Mouse (Mus musculus): Measurements from ENCODE around the gene Tmem150a. TPM values are rescaled to one million over a fixed set of nuclear protein-coding genes. Genes with fewer than 3 reads are reported as not detected.

The Tmem150a gene
- polyA plus RNA-seq, 1 experiment = 10.2 TPM

DNA sequence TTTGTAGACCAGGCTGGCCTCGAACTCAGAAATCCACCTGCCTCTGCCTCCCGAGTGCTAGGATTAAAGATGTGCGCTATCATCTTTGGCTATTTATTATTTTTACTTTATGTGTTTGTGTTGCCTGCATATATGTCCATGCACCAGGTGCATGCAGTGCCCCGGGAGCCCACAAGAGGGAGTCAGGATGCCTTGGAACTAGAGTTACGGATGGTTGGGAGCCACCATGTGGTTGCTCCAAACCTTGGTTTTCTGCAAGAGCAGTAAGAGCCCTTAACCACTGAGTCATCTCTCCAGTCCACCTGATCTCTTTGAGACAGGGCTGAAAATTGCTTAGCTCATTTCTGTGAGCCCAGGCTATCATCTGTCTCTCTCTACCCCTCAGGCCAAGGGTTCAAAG lies 51.9 kb downstream of the Tmem150a start:
- no peak overlapping the region for H3K27ac ChIP-seq (ENCODE audit: control insufficient read depth, insufficient read depth, low read depth, low read length, poor library complexity)
- no peak overlapping the region for H3K4me3 ChIP-seq (replicated peaks; ENCODE audit: control insufficient read depth, low read depth, low read length)
- TF ChIP-seq POLR2A (IDR thresholded peaks at IDR 0.05; ENCODE audit: borderline replicate concordance, control insufficient read depth, low read depth, low read length) = no peak
- TF ChIP-seq CTCF (IDR thresholded peaks at IDR 0.05; ENCODE audit: control insufficient read depth, insufficient read depth, low read length) = peak; percentile 97
- peaks cover 5% of the 10 kb centered on the region for H3K4me1 ChIP-seq (ENCODE audit: control insufficient read depth, insufficient read depth, low read length)
- WGBS = 1% methylated on average over 5 of the region's 5 CpGs

Other genes with a start within 250 kb of the Tmem150a start
- gene Atoh8, start 119.9 kb upstream of the Tmem150a start, polyA plus RNA-seq (2011; ENCODE audit: insufficient read depth, insufficient read length, low replicate concordance, missing spikeins) = 0.56 and 1.9 TPM in 2 replicates
- gene Sftpb, start 50.8 kb upstream of the Tmem150a start, polyA plus RNA-seq (2011; ENCODE audit: insufficient read depth, insufficient read length, low replicate concordance, missing spikeins) = not detected in 2 replicates
- gene Usp39, start 10.3 kb upstream of the Tmem150a start, polyA plus RNA-seq (2011; ENCODE audit: insufficient read depth, insufficient read length, low replicate concordance, missing spikeins) = 30.0 and 53.7 TPM in 2 replicates
- gene 0610030E20Rik, start 8.1 kb upstream of the Tmem150a start, polyA plus RNA-seq (2011; ENCODE audit: insufficient read depth, insufficient read length, low replicate concordance, missing spikeins) = 12.9 and 21.8 TPM in 2 replicates
- 62.6 and 104 TPM in 2 replicates for gene Rnf181, start 11.5 kb downstream of the Tmem150a start, polyA plus RNA-seq (2011; ENCODE audit: insufficient read depth, insufficient read length, low replicate concordance, missing spikeins)
- 80.8 and 96.2 TPM in 2 replicates for gene Vamp5, start 25.0 kb downstream of the Tmem150a start, polyA plus RNA-seq (2011; ENCODE audit: insufficient read depth, insufficient read length, low replicate concordance, missing spikeins)
- gene Vamp8, start 35.3 kb downstream of the Tmem150a start, polyA plus RNA-seq (2011; ENCODE audit: insufficient read depth, insufficient read length, low replicate concordance, missing spikeins) = 483 and 542 TPM in 2 replicates
- 2.6 and 8.1 TPM in 2 replicates for gene Ggcx, start 58.9 kb downstream of the Tmem150a start, polyA plus RNA-seq (2011; ENCODE audit: insufficient read depth, insufficient read length, low replicate concordance, missing spikeins)
- 69.9 and 85.8 TPM in 2 replicates for gene Mat2a, start 84.1 kb downstream of the Tmem150a start, polyA plus RNA-seq (2011; ENCODE audit: insufficient read depth, insufficient read length, low replicate concordance, missing spikeins)
- not detected in 2 replicates for gene Sh2d6, start 166.3 kb downstream of the Tmem150a start, polyA plus RNA-seq (2011; ENCODE audit: insufficient read depth, insufficient read length, low replicate concordance, missing spikeins)
- 16.4 and 60.4 TPM in 2 replicates for gene Capg, start 188.9 kb downstream of the Tmem150a start, polyA plus RNA-seq (2011; ENCODE audit: insufficient read depth, insufficient read length, low replicate concordance, missing spikeins)
- 2.7 and 5.2 TPM in 2 replicates for gene Elmod3, start 243.0 kb downstream of the Tmem150a start, polyA plus RNA-seq (2011; ENCODE audit: insufficient read depth, insufficient read length, low replicate concordance, missing spikeins)
- 1.3 and 4.0 TPM in 2 replicates for gene Retsat, start 243.0 kb downstream of the Tmem150a start, polyA plus RNA-seq (2011; ENCODE audit: insufficient read depth, insufficient read length, low replicate concordance, missing spikeins)

All from bone marrow, adult 2 months (tissue).